Mouse (Mus musculus): ENCODE results near the gene Rnf126.

GRCm38 (mm10) chr10:79713163-79713562 lies 53.6 kb downstream of the Rnf126 start:
- TF ChIP-seq POLR2A (IDR thresholded peaks at IDR 0.05; ENCODE audit: low read depth, low read length) (no peak), CTCF (IDR thresholded peaks at IDR 0.05; ENCODE audit: extremely low read depth, insufficient read depth, insufficient read length, insufficient replicate concordance) (no peak)

All from spleen, adult 2 months (tissue).